8 mouse cellular contexts compared by ENCODE assay signal in genomic region chr1:21077191-21077590, GRCm38 (mm10). TPM values are rescaled to one million over a fixed set of nuclear protein-coding genes. Genes with fewer than 3 reads are reported as not detected.
A peak's percentile ranks its signal among the peaks of the same experiment; 100 is the strongest.
DNase-seq lines count a peak whose midpoint lies in the region; ATAC-seq lines count a peak whose summit lies in the region.

No protein-coding gene starts in this region.

- H3K27me3 ChIP-seq in forebrain, embryonic 10.5 days (ENCODE audit: poor library complexity, severe bottlenecking) = no peaks in the 10 kb centered on the region
- H3K27me3 ChIP-seq in forebrain, embryonic 15.5 days = no peaks in the 10 kb centered on the region
- H3K27me3 ChIP-seq in hindbrain, embryonic 16.5 days (replicated peaks; ENCODE audit: control insufficient read depth, insufficient read depth, low read length) = no peaks in the 10 kb centered on the region
- H3K27me3 ChIP-seq in limb, embryonic 15.5 days = no peaks in the 10 kb centered on the region

- H3K4me1 ChIP-seq in forebrain, embryonic 10.5 days = peaks cover 73% of the 10 kb centered on the region
- peaks cover 17% of the 10 kb centered on the region; the same call in 1 of the 2 replicates for H3K4me1 ChIP-seq in forebrain, embryonic 15.5 days
- H3K4me1 ChIP-seq in hindbrain, embryonic 16.5 days (ENCODE audit: control insufficient read depth, insufficient read depth, low read depth, low read length) = peaks cover 19% of the 10 kb centered on the region
- peaks cover 59% of the 10 kb centered on the region for H3K4me1 ChIP-seq in limb, embryonic 15.5 days

- H3K9ac ChIP-seq in forebrain, embryonic 15.5 days (replicated peaks) = no peak overlapping the region
- H3K9ac ChIP-seq in hindbrain, embryonic 16.5 days (ENCODE audit: low read depth, low read length) = no peak overlapping the region
- peak overlapping the region; percentile 14; the same call in 1 of the 2 replicates for H3K9ac ChIP-seq in limb, embryonic 15.5 days

- no peak for ATAC-seq in forebrain, embryonic 15.5 days (replicated peaks)
- ATAC-seq in hindbrain, embryonic 16.5 days = no peak
- no peak for ATAC-seq in limb, embryonic 15.5 days (ENCODE audit: insufficient number of reproducible peaks, low FRiP score, low TSS enrichment, low read depth)
- no peak for ATAC-seq in granulocyte monocyte progenitor cell, adult 5-6 weeks (replicated peaks; ENCODE audit: poor library complexity, severe bottlenecking)

- WGBS in forebrain, embryonic 10.5 days = 53% methylated on average over 5 of the region's 5 CpGs
- 49% methylated on average over 5 of the region's 5 CpGs for WGBS in forebrain, embryonic 15.5 days
- WGBS in hindbrain, embryonic 16.5 days = 49% methylated on average over 5 of the region's 5 CpGs
- WGBS in limb, embryonic 15.5 days = 38% methylated on average over 5 of the region's 5 CpGs

- DNase-seq in forebrain, embryonic 10.5 days (ENCODE audit: extremely low spot score, low spot score) = no peak
- DNase-seq in A20 (ENCODE audit: low read depth, low spot score) = peak; percentile 64
- DNase-seq in frontal cortex, postnatal 25 days (ENCODE audit: low spot score in 2 of 2) = no peak
- DNase-seq in cerebellum, adult 18-20 months = no peak

- H3K9me3 ChIP-seq in forebrain, embryonic 10.5 days = no peaks in the 10 kb centered on the region
- no peaks in the 10 kb centered on the region for H3K9me3 ChIP-seq in forebrain, embryonic 15.5 days
- H3K9me3 ChIP-seq in hindbrain, embryonic 16.5 days (ENCODE audit: control insufficient read depth, low read length) = no peaks in the 10 kb centered on the region
- H3K9me3 ChIP-seq in limb, embryonic 15.5 days = no peaks in the 10 kb centered on the region

- H3K4me2 ChIP-seq in forebrain, embryonic 15.5 days (replicated peaks) = no peak overlapping the region
- peak overlapping the region; percentile 23 for H3K4me2 ChIP-seq in hindbrain, embryonic 16.5 days (ENCODE audit: low read length)
- peak overlapping the region; percentile 75 for H3K4me2 ChIP-seq in limb, embryonic 15.5 days

- no peaks in the 10 kb centered on the region; the same call in 1 of the 2 replicates for H3K36me3 ChIP-seq in forebrain, embryonic 10.5 days (replicated peaks)
- no peaks in the 10 kb centered on the region for H3K36me3 ChIP-seq in forebrain, embryonic 15.5 days
- H3K36me3 ChIP-seq in hindbrain, embryonic 16.5 days (ENCODE audit: control insufficient read depth, insufficient read depth, low read length) = no peaks in the 10 kb centered on the region
- no peaks in the 10 kb centered on the region for H3K36me3 ChIP-seq in limb, embryonic 15.5 days

- H3K27ac ChIP-seq in forebrain, embryonic 10.5 days = peak overlapping the region; percentile 56; the same call in 1 of the 2 replicates
- H3K27ac ChIP-seq in forebrain, embryonic 15.5 days (replicated peaks) = no peak overlapping the region
- H3K27ac ChIP-seq in hindbrain, embryonic 16.5 days (ENCODE audit: low read depth, low read length) = no peak overlapping the region
- H3K27ac ChIP-seq in limb, embryonic 15.5 days = peak overlapping the region; percentile 82

- peak overlapping the region; percentile 76 for H3K4me3 ChIP-seq in forebrain, embryonic 10.5 days
- no peak overlapping the region for H3K4me3 ChIP-seq in forebrain, embryonic 15.5 days
- H3K4me3 ChIP-seq in hindbrain, embryonic 16.5 days (ENCODE audit: low read length) = no peak overlapping the region
- H3K4me3 ChIP-seq in limb, embryonic 15.5 days = peak overlapping the region; percentile 74

RNA-seq across cellular contexts. Expression of gene Tram2, which starts 1.8 kb away (rescaled TPM):
- polyA plus RNA-seq in forebrain, embryonic 10.5 days (2016; fragmentation: Nextera tagmentation; extraction: Ambion mirVana) = 5.6 and 6.5 TPM in 2 replicates
- polyA plus RNA-seq in forebrain, embryonic 15.5 days (2015; fragmentation: Nextera tagmentation; extraction: Ambion mirVana) = 1.8 and 2.0 TPM in 2 replicates
- polyA plus RNA-seq in hindbrain, embryonic 16.5 days (2015; fragmentation: Nextera tagmentation; extraction: Ambion mirVana) = 1.6 and 2.5 TPM in 2 replicates
- polyA plus RNA-seq in limb, embryonic 15.5 days (2015; fragmentation: Nextera tagmentation; extraction: Ambion mirVana) = 10.9 and 11.5 TPM in 2 replicates
- 8.9 and 9.3 TPM in 2 replicates for total RNA-seq in granulocyte monocyte progenitor cell, adult 5-6 weeks (2014; fragmentation: Nextera tagmentation)
- total RNA-seq in granulocyte monocyte progenitor cell, adult 5-6 weeks (2017) = 2.2 and 4.0 TPM in 2 replicates

Comparison
In these comparisons a context has a peak if more than half of its experiments do, and no peak if none do; other contexts are left out.
1. H3K27ac ChIP-seq: peak in forebrain, embryonic 10.5 days (single experiment) and limb, embryonic 15.5 days (single experiment); none in forebrain, embryonic 15.5 days (single experiment) and hindbrain, embryonic 16.5 days (single experiment).
2. H3K4me3 ChIP-seq: peak in forebrain, embryonic 10.5 days (single experiment) and limb, embryonic 15.5 days (single experiment); none in forebrain, embryonic 15.5 days (single experiment) and hindbrain, embryonic 16.5 days (single experiment).